Mouse (Mus musculus): Measurements from ENCODE around the gene Uhrf1bp1l. TPM values are rescaled to one million over a fixed set of nuclear protein-coding genes. Genes with fewer than 3 reads are reported as not detected.

Uhrf1bp1l gene
- polyA plus RNA-seq, 1 experiment, result 27.3 TPM

- no peak for TF ChIP-seq POLR2A (IDR thresholded peaks at IDR 0.05; ENCODE audit: borderline replicate concordance, extremely low read depth, low read depth, low read length)
- TF ChIP-seq CTCF (IDR thresholded peaks at IDR 0.05; ENCODE audit: insufficient read depth, low read length), result no peak
- WGBS, result 81% methylated on average over 14 of the region's 14 CpGs
- Histone ChIP-seq H3K4me3 (replicated peaks; ENCODE audit: extremely low read depth, low read depth, low read length) (no peak overlapping the region), H3K4me1 (ENCODE audit: control insufficient read depth, insufficient read depth, low read length) (no peaks in the 10 kb centered on the region)
- no peak for DNase-seq
Measured at GRCm38 (mm10) chr10:89722247-89723195, 22.3 kb upstream of the Uhrf1bp1l start.

GRCm38 (mm10) chr10:89730386-89730785, 14.4 kb upstream of the Uhrf1bp1l start:
- WGBS, result 88% methylated on average over 6 of the region's 6 CpGs

GRCm38 (mm10) chr10:89731341-89731740, 13.4 kb upstream of the Uhrf1bp1l start:
- DNase-seq, result no peak
- Histone ChIP-seq H3K4me3 (replicated peaks; ENCODE audit: extremely low read depth, low read depth, low read length) (peak overlapping the region; percentile 28), H3K4me1 (ENCODE audit: control insufficient read depth, insufficient read depth, low read length) (no peaks in the 10 kb centered on the region; the same call in 1 of the 2 replicates)
- no peak for TF ChIP-seq POLR2A (IDR thresholded peaks at IDR 0.05; ENCODE audit: borderline replicate concordance, extremely low read depth, low read depth, low read length)
- TF ChIP-seq CTCF (IDR thresholded peaks at IDR 0.05; ENCODE audit: insufficient read depth, low read length), result no peak
- 14% methylated on average over 5 of the region's 5 CpGs for WGBS

More at GRCm38 (mm10) chr10:89730386-89730785, 14.4 kb upstream of the Uhrf1bp1l start:
- TF ChIP-seq CTCF (IDR thresholded peaks at IDR 0.05; ENCODE audit: insufficient read depth, low read length) (no peak), POLR2A (IDR thresholded peaks at IDR 0.05; ENCODE audit: borderline replicate concordance, extremely low read depth, low read depth, low read length) (no peak)
- Histone ChIP-seq H3K4me1 (ENCODE audit: control insufficient read depth, insufficient read depth, low read length) (no peaks in the 10 kb centered on the region; the same call in 1 of the 2 replicates), H3K4me3 (replicated peaks; ENCODE audit: extremely low read depth, low read depth, low read length) (no peak overlapping the region)
- no peak for DNase-seq

GRCm38 (mm10) chr10:89732001-89732794, 12.6 kb upstream of the Uhrf1bp1l start, which contains the start of gene Actr6:
Actr6 (minus strand) TSS chr10:89732295.
- DNase-seq, result peak; percentile 92
- TF ChIP-seq POLR2A (IDR thresholded peaks at IDR 0.05; ENCODE audit: borderline replicate concordance, extremely low read depth, low read depth, low read length) (peak; percentile 82; the same call in 1 of the 2 replicates), CTCF (IDR thresholded peaks at IDR 0.05; ENCODE audit: insufficient read depth, low read length) (no peak)
- under 1% methylated on average over 49 of the region's 49 CpGs for WGBS
- H3K4me3 ChIP-seq (replicated peaks; ENCODE audit: extremely low read depth, low read depth, low read length), result peak within 1 kb of the TSS; percentile 98
- H3K4me1 ChIP-seq (ENCODE audit: control insufficient read depth, insufficient read depth, low read length), result no peaks in the 10 kb centered on the region; the same call in 1 of the 2 replicates

GRCm38 (mm10) chr10:89737092-89737491, 7.7 kb upstream of the Uhrf1bp1l start:
- no peak for DNase-seq
- H3K4me3 ChIP-seq (replicated peaks; ENCODE audit: extremely low read depth, low read depth, low read length), result no peak overlapping the region
- TF ChIP-seq CTCF (IDR thresholded peaks at IDR 0.05; ENCODE audit: insufficient read depth, low read length) (no peak), POLR2A (IDR thresholded peaks at IDR 0.05; ENCODE audit: borderline replicate concordance, extremely low read depth, low read depth, low read length) (no peak)
- WGBS, result 39% methylated on average over 5 of the region's 5 CpGs
- H3K4me1 ChIP-seq (ENCODE audit: control insufficient read depth, insufficient read depth, low read length), result no peaks in the 10 kb centered on the region; the same call in 1 of the 2 replicates

- Histone ChIP-seq H3K4me1 (ENCODE audit: control insufficient read depth, insufficient read depth, low read length) (no peaks in the 10 kb centered on the region; the same call in 1 of the 2 replicates), H3K4me3 (replicated peaks; ENCODE audit: extremely low read depth, low read depth, low read length) (no peak overlapping the region)
- TF ChIP-seq CTCF (IDR thresholded peaks at IDR 0.05; ENCODE audit: insufficient read depth, low read length) (no peak), POLR2A (IDR thresholded peaks at IDR 0.05; ENCODE audit: borderline replicate concordance, extremely low read depth, low read depth, low read length) (no peak)
- no peak for DNase-seq
- 76% methylated on average over 3 of the region's 3 CpGs for WGBS
Measured at GRCm38 (mm10) chr10:89737887-89738286, 6.9 kb upstream of the Uhrf1bp1l start.

GRCm38 (mm10) chr10:89738395-89738794, 6.4 kb upstream of the Uhrf1bp1l start:
- 92% methylated on average over 9 of the region's 9 CpGs for WGBS
- Histone ChIP-seq H3K4me3 (replicated peaks; ENCODE audit: extremely low read depth, low read depth, low read length) (no peak overlapping the region), H3K4me1 (ENCODE audit: control insufficient read depth, insufficient read depth, low read length) (no peaks in the 10 kb centered on the region; the same call in 1 of the 2 replicates)
- no peak for TF ChIP-seq CTCF (IDR thresholded peaks at IDR 0.05; ENCODE audit: insufficient read depth, low read length)
- no peak for DNase-seq

- H3K4me3 ChIP-seq (replicated peaks; ENCODE audit: extremely low read depth, low read depth, low read length), result no peak overlapping the region
- no peak for DNase-seq
- TF ChIP-seq CTCF (IDR thresholded peaks at IDR 0.05; ENCODE audit: insufficient read depth, low read length) (no peak), POLR2A (IDR thresholded peaks at IDR 0.05; ENCODE audit: borderline replicate concordance, extremely low read depth, low read depth, low read length) (no peak)
- no peaks in the 10 kb centered on the region; the same call in 1 of the 2 replicates for H3K4me1 ChIP-seq (ENCODE audit: control insufficient read depth, insufficient read depth, low read length)
- 55% methylated on average over 6 of the region's 7 CpGs for WGBS
Measured at GRCm38 (mm10) chr10:89739703-89740102, 5.1 kb upstream of the Uhrf1bp1l start.

- Histone ChIP-seq H3K4me3 (replicated peaks; ENCODE audit: extremely low read depth, low read depth, low read length) (no peak overlapping the region), H3K4me1 (ENCODE audit: control insufficient read depth, insufficient read depth, low read length) (no peaks in the 10 kb centered on the region; the same call in 1 of the 2 replicates)
- no peak for TF ChIP-seq POLR2A (IDR thresholded peaks at IDR 0.05; ENCODE audit: borderline replicate concordance, extremely low read depth, low read depth, low read length)
- TF ChIP-seq CTCF (IDR thresholded peaks at IDR 0.05; ENCODE audit: insufficient read depth, low read length), result no peak
- no peak for DNase-seq
- whole genome bisulfite sequencing, result 65% methylated on average over 6 of the region's 6 CpGs
Measured at GRCm38 (mm10) chr10:89740995-89741394, 3.8 kb upstream of the Uhrf1bp1l start.

All from lung, adult 2 months (tissue).